Mouse (Mus musculus) MEL (cell line): Measurements from ENCODE around the gene Fam76a.

Experiments used
- CTCF ChIP-seq, 3 experiments: IDR thresholded peaks in 2 of 3; conservative IDR thresholded peaks in 1 of 3; 2 replicates each; pipeline ENCODE4 v1.5.1; 2011 to 2012; ENCODE audit warnings: low read length in 3 of 3, low read depth in 2 of 3, mild to moderate bottlenecking in 2 of 3, improper control_type of control experiment in 1 of 3, inconsistent platforms in 1 of 3, mixed read lengths in 1 of 3, moderate library complexity in 1 of 3; ENCODE audit not compliant: control insufficient read depth in 1 of 3, insufficient read depth in 1 of 3, poor library complexity in 1 of 3, severe bottlenecking in 1 of 3
- EP300 ChIP-seq, 2 experiments: IDR thresholded peaks; 2 replicates each; pipeline ENCODE4 v1.6.1; 2011; ENCODE audit warnings: improper control_type of control experiment in 2 of 2, low read length in 2 of 2, low read depth in 1 of 2, mild to moderate bottlenecking in 1 of 2
- JUND ChIP-seq: IDR thresholded peaks from 2 replicates; pipeline ENCODE4 v1.6.1; 2011; ENCODE audit warnings: low read depth, mild to moderate bottlenecking, improper control_type of control experiment, low read length
- KAT2A ChIP-seq: conservative IDR thresholded peaks from 2 replicates; pipeline ENCODE4 v1.6.1; 2012; ENCODE audit warnings: low read depth, low read length, improper control_type of control experiment, inconsistent platforms
- MAX ChIP-seq: IDR thresholded peaks from 2 replicates; pipeline ENCODE4 v1.6.1; 2011; ENCODE audit warnings: low read length, improper control_type of control experiment
- MEF2A ChIP-seq: IDR thresholded peaks from 2 replicates; pipeline ENCODE4 v1.6.1; 2014; ENCODE audit warnings: low read depth, mild to moderate bottlenecking, inconsistent platforms, low read length, improper control_type of control experiment; ENCODE audit not compliant: poor library complexity, insufficient replicate concordance, severe bottlenecking; ENCODE audit errors: extremely low read depth
- NELFE ChIP-seq: IDR thresholded peaks from 2 replicates; pipeline ENCODE4 v1.6.1; 2011; ENCODE audit warnings: low read depth, low read length, improper control_type of control experiment
- POLR2A ChIP-seq, 2 experiments: IDR thresholded peaks; 2 replicates each; pipeline ENCODE4 v1.6.1; 2011 to 2012; ENCODE audit warnings: low read length in 2 of 2, mild to moderate bottlenecking in 2 of 2, control low read depth in 1 of 2, improper control_type of control experiment in 1 of 2, low read depth in 1 of 2, moderate library complexity in 1 of 2; ENCODE audit not compliant: control insufficient read depth in 1 of 2, insufficient read depth in 1 of 2, poor library complexity in 1 of 2
- SMC3 ChIP-seq: IDR thresholded peaks from 2 replicates; pipeline ENCODE4 v1.6.1; 2011; ENCODE audit warnings: low read depth, low read length, improper control_type of control experiment
- ZMIZ1 ChIP-seq: IDR thresholded peaks from 2 replicates; pipeline ENCODE4 v1.6.1; 2012; ENCODE audit warnings: low read depth, mild to moderate bottlenecking, inconsistent platforms, low read length, improper control_type of control experiment, moderate library complexity

- TF ChIP-seq SMC3 = no peak
- no peak for TF ChIP-seq CTCF (IDR thresholded peaks at IDR 0.05 in 2 of 3, conservative IDR thresholded peaks at IDR 0.05 in 1 of 3; ENCODE audit: control insufficient read depth in 1 of 3, insufficient read depth in 1 of 3, low read depth in 2 of 3, low read length in 3 of 3, poor library complexity in 1 of 3, severe bottlenecking in 1 of 3)
- TF ChIP-seq EP300 (IDR thresholded peaks at IDR 0.05; ENCODE audit: low read depth in 1 of 2, low read length in 2 of 2) = no peak
- no peak for TF ChIP-seq POLR2A (IDR thresholded peaks at IDR 0.05; ENCODE audit: control insufficient read depth in 1 of 2, insufficient read depth in 1 of 2, low read depth in 1 of 2, low read length in 2 of 2, poor library complexity in 1 of 2)
- TF ChIP-seq MEF2A = no peak
- TF ChIP-seq KAT2A = no peak
- TF ChIP-seq ZMIZ1 = no peak
- TF ChIP-seq MAX = no peak
- TF ChIP-seq NELFE = no peak
- TF ChIP-seq JUND = no peak
These were observed 16.0 kb upstream of the Fam76a start for GRCm38 (mm10) chr4:132938181-132938941.
